In genomic region chr2:51563881-51564280, GRCm38 (mm10) we compare ENCODE assay signal across 10 mouse cellular contexts.
DNase-seq lines count a peak whose midpoint lies in the region.
"Had no signal": no experiment of that assay in that cellular context is flagged by ENCODE, and none has a peak within 500 bp of the region (broad histone marks: within the 10 kb centered on the region; RNA-seq: fewer than 3 reads in every experiment).

No protein-coding gene starts in this region.

- DNase-seq in heart, postnatal 4 days, result peak; percentile 7
- no peak for DNase-seq in heart, adult 9 months (ENCODE audit: low spot score in 2 of 2)
- DNase-seq in retina, postnatal 1 day, result peak; percentile 24
- no peak for DNase-seq in retina, embryonic 14.5 days (ENCODE audit: low spot score)
- peak; percentile 37 for DNase-seq in kidney, postnatal 10 days
- DNase-seq in frontal cortex, postnatal 25 days (ENCODE audit: low spot score in 2 of 2), result no peak
- DNase-seq in spleen, postnatal 4 days (ENCODE audit: low spot score in 2 of 2), result no peak
- DNase-seq: adrenal gland, postnatal 14 days; cerebellum, adult 9-11 months; thymus, adult 18-20 months had no signal

Comparison
In these comparisons a context has a peak if more than half of its experiments do, and no peak if none do; other contexts are left out.
1. DNase-seq: peak in heart, postnatal 4 days (single experiment), retina, postnatal 1 day (single experiment) and kidney, postnatal 10 days (single experiment); none in heart, adult 9 months (0 of 2), retina, embryonic 14.5 days (single experiment), frontal cortex, postnatal 25 days (0 of 2) and spleen, postnatal 4 days (0 of 2).